Mouse (Mus musculus) heart, postnatal 36 days (tissue): ENCODE measurements around the gene Shb. TPM values are rescaled to one million over a fixed set of nuclear protein-coding genes. Genes with fewer than 3 reads are reported as not detected.
A peak's percentile ranks its signal among the peaks of the same experiment; 100 is the strongest.

Experiments used
- DNase-seq, 2 experiments: peaks; one replicate each; pipeline ENCODE4 v3.0.0; 2021 to 2022
- intact Hi-C: fragments of 180-260 bp; cut with DNase I; formaldehyde crosslinking; loops from one replicate; pipeline ENCODE4 v1.15.1; 2025
- total RNA-seq, 2 experiments: library from RNA; stranded (reverse); gene quantifications; 2 replicates each; pipeline ENCODE4 v1.2.3; 2021

Gene Shb
- total RNA-seq, 2 experiments from 2014 or later: 24.2 to 40.9 TPM

GRCm38 (mm10) chr4:45489141-45490035 lies 42.9 kb downstream of the Shb start:
- intact Hi-C loops: loop anchor here (1.0 kb wide), 1 partner anchor 39 kb away; no protein-coding TSS in a partner anchor

DNA sequence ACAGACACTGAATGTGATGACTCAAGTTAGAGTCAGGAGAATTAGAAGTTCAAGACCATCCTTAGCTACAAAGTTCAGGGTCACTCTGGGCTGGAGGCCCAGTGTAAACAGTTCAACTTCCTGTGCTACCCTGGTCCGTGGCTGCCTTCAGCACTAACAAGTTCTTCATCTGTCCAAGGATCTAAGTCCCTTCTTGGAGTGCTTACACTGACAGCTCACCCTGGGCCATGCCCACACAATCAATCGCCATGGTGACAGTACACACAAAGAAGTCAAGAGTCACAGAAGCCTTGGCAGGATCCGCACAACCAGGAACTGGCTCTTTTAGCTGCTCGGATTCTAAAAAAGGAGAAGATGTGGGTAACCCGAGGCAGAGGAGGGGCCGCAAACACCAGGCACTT lies 44.6 kb downstream of the Shb start:
- DNase-seq: no peak
- intact Hi-C loops: no loop called here

More at GRCm38 (mm10) chr4:45489141-45490035, 42.9 kb downstream of the Shb start:
- DNase-seq: peak; percentile 68 to 69

DNA sequence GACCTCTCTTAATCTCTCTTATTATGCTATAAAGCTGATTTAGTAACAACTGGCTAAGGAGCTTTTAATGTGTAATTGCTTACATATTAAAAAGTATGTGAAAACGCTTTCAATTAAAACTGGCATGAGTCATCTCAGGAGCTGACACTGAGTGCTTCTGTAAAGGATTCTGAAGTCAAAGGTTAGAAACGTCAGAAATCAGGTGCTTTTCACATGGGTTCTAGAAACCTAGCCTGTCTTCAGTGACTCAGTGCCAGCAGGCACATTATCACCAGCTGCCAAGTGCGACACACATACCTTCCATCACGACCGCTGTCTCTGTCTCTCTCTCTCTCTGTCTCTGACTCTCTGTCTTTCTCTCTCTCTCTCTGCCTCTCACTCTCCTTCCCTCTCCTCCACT lies 47.2 kb downstream of the Shb start:
- intact Hi-C loops: no loop called here
- DNase-seq: no peak

DNA sequence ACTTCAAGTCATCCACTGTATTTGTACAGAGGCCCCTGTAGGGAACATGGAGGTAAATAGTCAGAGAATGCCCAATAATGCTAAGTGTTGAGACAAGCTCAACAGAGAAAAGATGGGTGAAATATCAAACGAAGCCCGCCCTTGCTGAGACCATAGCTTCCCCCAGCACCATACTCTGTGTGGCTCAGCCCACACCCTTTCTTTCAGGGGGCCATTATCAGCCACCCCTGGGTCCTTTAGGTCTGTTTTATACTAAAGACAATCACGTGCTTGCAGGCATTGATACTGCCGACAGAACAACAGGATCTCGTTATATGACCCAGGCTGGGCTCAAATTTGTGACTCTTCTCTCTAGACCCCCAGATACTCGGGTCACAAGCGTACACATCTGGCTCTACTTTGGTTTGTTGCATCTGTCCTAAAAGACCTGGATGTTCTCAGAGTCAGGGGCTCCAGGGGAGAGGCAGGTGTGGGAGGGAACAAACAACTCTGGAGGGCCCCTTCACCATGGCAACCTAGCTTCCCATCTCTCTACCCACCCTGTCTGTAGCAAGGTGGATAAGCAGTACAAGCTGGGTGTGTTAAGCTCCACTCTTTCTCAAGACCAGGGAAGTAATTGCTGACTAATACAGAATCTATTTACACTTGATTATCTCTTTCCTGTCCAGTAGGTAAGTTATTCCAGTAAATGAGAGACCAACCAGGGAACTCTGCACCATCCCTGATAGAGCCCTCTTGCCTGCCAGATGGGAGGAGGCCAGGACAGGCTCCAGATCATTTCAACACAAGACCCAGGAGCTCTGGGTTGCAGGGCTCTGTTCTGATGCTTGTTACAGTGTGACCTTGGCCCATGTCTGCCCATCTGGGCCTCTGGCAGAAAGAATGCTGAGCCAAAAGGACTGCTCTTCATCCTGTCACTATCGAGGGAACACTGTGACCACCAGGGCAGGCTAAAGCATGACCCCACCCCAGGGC lies 48.7 kb downstream of the Shb start:
- intact Hi-C loops: no loop called here
- peak; percentile 60 to 71 for DNase-seq

DNA sequence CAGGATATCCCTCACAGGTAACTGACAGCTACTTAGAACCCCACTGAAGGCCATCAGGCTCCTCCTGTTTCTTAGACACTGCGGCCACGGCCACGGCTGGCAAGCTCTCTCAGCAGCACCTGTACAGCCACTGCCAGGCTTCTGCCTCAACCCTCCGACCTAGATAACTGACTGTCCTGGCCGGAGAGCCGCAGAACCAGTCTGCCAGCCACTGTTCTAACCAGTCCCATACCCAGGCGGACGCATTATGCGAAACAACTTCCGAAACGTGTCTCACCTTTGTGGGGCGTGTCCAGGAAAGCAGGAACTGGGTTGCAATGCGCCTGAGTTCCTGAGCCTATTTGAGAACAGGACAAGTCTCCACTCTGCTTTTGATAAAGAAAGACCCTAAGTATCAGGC lies 50.0 kb downstream of the Shb start:
- no peak for DNase-seq
- intact Hi-C loops: no loop called here

DNA sequence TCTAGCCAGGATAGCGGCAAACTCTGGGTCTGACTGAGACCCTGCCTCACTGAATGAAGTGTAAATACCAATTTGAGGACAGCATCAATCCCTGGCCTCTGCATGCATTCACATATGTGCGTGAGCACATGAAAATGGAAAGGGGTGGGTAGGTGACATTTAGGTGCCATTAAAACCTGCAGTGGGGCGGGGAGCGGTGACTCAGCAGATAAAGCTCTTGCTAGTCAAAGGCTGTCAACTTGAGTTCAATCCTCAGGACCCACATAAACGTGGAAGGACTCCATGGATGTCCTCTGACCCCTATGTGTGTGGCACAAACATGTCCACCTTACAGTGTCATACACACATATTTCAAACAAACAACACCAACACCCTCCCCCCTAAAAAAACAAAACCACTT lies 50.8 kb downstream of the Shb start:
- intact Hi-C loops: no loop called here
- DNase-seq: no peak

- intact Hi-C loops: no loop called here
- DNase-seq: no peak
Observed at GRCm38 (mm10) chr4:45480595-45480994, 51.7 kb downstream of the Shb start.

DNA sequence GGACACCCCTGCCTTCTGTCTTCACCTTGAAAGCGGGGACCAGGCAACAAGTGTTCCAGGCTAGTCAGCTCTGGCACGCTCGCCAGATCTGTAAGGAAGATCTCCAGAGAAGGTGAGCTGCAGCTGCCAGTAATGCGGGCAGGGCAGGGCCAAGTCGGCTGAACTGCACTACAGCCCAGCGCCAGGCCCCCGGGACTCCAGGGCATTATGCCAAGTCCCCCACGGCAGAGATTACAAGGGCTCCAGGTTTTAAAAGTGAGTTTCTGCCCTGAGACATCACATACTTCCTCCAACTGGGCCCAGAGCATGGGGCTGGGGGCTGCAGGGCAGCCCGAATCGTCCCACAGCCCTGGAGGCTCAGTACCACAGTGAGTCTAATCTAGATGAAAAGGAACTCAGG lies 52.8 kb downstream of the Shb start:
- no peak for DNase-seq
- intact Hi-C loops: no loop called here

- intact Hi-C loops: no loop called here
- no peak for DNase-seq
Observed at GRCm38 (mm10) chr4:45478178-45478577, 54.1 kb downstream of the Shb start.

DNA sequence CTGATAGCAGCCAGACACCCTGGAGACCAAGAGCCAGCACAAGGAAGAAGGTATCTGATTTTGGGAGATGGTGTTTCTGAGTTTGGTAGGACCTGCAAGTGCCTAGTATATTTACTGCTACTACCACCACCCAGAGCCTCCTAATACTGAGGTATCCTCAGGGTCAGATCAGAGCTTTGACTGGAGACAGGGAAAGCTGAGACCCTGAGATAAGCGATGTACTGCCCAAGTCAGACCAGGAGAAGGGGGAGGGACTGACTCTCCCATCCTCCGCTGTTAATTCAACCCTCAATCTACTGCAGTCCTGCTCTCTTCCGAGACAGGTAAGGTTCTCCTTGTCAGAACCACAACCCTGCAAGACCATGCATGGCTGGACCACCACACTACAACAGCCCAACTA lies 55.2 kb downstream of the Shb start:
- DNase-seq: no peak
- intact Hi-C loops: no loop called here

DNA sequence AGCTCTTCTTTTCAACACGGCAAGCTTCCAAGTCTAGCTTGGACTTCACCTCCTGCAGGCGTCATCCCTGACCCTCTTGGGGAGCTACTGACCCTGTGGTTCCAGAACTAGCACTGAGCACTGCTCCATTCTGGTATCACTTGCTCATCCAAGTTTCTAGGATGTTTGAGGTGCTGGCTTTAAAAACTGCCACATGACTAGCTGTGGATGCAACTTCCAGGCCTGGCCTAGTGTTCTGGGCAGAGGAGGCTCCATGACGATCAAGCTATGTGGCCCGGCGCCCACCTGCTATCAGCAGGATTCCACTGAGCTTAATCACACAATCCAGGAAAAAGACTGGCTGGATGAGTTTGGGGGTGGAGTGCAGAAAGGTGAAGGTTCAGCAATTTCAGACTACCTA lies 57.4 kb downstream of the Shb start:
- intact Hi-C loops: loop anchor here (5.0 kb wide), 1 partner anchor 37 kb away; no protein-coding TSS in a partner anchor
- DNase-seq: peak; percentile 63 to 70

GRCm38 (mm10) chr4:45474131-45474530 lies 58.1 kb downstream of the Shb start:
- intact Hi-C loops: loop anchor here (5.0 kb wide), 1 partner anchor 38 kb away; no protein-coding TSS in a partner anchor
- DNase-seq: no peak

DNA sequence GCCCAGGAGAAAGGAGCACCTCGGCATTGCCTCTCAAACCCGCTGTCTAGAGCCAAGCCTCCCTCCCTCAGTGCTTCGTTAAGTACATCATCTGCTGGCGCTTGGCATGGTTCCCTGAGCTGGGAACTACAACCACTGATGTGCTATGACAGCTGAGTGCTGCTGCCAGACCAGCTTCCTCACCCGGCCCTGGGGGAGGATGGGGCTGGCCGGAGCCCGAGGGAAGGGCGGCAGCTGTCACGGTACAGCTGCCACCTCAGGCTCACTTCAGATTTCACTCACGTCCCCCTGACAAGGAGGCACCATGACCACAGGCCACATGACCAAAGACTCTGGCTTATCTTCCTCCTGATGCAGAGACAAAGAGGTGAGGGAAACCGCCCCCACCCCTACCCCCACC lies 59.1 kb downstream of the Shb start:
- intact Hi-C loops: loop anchor here (2.0 to 5.0 kb wide), 2 partner anchors 39 to 56 kb away; no protein-coding TSS in a partner anchor

GRCm38 (mm10) chr4:45472706-45473105 lies 59.6 kb downstream of the Shb start:
- DNase-seq: no peak
- intact Hi-C loops: loop anchor here (2.0 to 5.0 kb wide), 2 partner anchors 40 to 56 kb away; no protein-coding TSS in a partner anchor

More for the DNA sequence above, 59.1 kb downstream of the Shb start:
- DNase-seq: peak; percentile 81 to 86

DNA sequence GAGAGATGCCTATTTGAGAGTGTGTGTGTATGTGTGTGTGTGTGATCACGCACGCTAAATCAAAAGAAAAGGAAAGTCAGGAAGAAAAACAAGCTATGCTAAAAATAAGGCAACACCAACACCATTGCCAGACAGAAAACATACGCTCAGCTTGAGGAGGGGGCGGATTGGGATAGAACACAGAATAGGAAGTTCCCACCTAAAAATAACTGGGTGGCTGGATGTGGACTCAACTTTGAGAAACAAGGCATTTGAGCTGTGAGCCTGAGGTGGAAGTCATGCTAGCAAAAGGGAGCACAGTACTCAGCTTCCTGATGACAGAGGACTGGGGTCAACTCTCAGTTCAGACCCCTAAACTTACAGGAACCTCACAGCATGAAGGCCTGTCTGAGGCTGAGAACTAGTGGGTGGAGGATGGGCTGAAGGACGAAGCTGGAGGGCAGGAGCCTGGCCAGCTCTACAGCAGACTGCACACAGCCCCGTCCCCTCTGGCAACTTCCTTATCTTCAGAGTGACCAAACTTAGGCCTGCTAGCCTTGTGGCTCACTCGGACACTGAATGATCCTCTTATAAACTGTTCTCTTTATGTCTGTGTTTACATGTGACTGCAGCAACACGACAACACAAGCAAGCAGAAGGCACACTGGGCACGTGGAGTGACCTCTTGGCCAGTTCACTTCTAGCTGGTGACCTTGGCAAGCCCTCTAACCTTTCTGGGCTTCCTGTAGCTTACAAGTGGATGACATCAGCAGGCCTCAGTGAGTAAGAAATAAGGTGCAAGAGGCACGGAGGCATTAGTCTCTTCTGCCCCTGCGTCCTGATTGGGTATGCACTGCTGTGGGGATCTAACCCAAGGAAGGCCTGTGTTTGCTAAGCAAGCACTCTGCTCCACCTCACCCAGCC lies 60.4 kb downstream of the Shb start:
- intact Hi-C loops: loop anchor here (2.0 to 5.0 kb wide), 2 partner anchors 40 to 57 kb away; no protein-coding TSS in a partner anchor
- peak; percentile 44 to 64 for DNase-seq

DNA sequence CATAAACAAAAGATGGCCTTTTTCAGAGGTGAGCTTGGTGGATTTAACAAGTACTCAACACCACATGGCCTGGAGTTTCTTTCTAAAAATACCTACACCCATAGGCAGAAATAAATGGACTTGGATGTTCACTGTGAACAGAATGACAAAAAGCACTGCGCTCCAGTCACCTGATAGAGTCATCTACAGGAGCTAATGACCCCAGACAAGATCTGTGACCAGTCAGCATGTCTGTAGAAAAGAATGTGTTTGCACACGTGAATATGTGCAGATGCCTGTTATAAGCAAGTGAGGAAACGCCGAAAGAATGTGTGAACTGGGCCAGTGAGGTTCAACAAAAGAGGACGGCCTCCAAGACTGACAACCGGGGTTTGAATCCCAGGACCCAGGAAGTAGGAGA lies 63.2 kb downstream of the Shb start:
- DNase-seq: no peak

DNA sequence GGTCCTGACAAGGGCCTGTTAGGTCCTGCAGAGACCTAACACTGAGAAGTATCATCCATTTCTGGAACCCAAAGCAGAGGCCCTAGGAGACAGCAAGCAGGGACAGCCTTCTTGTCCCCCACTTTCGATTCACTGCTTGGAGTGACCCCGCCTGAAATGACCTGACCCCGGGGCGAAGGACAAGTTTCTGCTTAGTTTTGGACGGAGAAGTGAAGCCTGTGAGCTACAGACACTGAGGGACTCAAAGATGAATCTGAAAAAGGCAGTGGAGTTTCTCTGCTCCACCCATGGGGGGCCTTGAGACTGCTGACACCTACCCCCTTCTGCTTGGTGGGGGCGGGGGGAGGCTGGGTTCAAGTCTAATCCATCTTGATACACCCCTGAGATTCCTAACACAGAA lies 63.8 kb downstream of the Shb start:
- intact Hi-C loops: no loop called here

More for the DNA sequence above, 63.2 kb downstream of the Shb start:
- intact Hi-C loops: no loop called here

DNA sequence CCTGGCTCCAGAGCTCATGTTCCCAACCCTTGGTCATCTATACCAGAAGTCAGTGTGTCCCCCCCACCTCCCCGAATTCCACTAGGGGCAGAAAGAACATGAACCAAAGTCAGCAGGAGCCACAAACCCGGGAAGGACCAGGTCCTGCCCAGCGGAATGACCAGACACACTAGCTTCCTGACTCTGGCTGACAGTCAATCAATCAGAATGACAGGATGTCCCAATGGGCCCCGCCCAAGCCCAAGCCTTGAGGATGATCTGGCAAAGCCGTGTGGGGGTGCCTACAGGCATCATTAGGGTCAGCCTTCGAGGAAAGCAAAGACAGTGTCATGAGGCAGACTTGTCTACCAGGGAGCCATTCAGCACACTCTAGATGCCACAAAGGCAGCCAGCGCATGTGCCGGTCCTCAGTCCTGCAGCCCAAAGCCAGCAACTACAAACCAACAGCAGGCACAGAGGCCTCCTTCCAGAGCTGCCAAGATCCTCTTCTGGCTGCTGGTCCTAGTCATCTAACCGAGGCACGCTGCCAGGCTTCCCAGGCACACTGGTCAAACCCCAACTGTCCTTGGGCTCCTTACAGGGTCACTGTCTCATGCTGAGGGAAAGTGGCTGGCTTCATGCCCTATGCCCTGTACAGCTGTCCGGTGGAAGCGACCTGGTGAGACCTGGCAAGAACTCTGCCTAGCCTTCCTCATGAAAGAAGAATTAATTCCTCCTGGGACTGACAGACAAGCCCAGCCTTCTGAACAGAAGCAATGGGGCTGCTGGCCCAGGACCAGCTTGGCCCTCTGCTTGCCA lies 65.0 kb downstream of the Shb start:
- intact Hi-C loops: no loop called here
- DNase-seq: peak; percentile 75 to 78

More for the DNA sequence above, 63.8 kb downstream of the Shb start:
- no peak for DNase-seq

DNA sequence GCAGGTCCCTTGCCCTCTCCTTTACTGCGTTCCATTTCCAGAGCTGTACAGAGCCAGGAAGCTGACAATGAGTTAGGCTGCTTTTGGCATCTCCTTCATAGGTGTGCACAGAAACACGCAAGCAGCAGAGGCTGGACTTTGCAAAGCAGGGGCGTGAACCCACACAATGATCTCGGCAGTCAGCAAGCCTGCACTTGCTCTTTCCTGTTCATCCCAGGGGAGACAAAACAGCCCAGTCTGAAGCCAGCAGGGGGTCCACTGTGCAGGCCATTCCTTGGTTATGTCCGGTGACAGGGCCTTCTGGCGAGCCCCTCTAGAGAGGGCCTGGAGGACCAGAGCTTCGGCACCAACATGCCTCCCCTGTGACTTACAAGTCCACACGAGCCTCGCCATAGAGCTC lies 67.3 kb downstream of the Shb start:
- intact Hi-C loops: no loop called here
- DNase-seq: no peak
